Mouse (Mus musculus) liver, adult 2 months (tissue): ENCODE results near the gene Olfr348. TPM values are rescaled to one million over a fixed set of nuclear protein-coding genes. Genes with fewer than 3 reads are reported as not detected.

ENCODE experiments used
- DNase-seq: peaks from one replicate; pipeline ENCODE4 v3.0.0-alpha.2; 2011; ENCODE audit warnings: low read depth, low spot score; ENCODE audit errors: extremely low read depth
- H3K27ac ChIP-seq: fragments of 200-500 bp; replicated peaks from 2 replicates; pipeline ENCODE4 v1.5.1; 2012; ENCODE audit warnings: low read depth, mild to moderate bottlenecking, control low read depth, inconsistent platforms, low read length; ENCODE audit not compliant: insufficient read depth
- H3K27me3 ChIP-seq: fragments of 200-500 bp; 2 replicates; pipeline ENCODE4 v1.6.1; 2012; ENCODE audit warnings: mild to moderate bottlenecking, moderate library complexity, low read length, inconsistent platforms; ENCODE audit not compliant: control insufficient read depth, insufficient read depth
- H3K36me3 ChIP-seq: fragments of 200-500 bp; 2 replicates; pipeline ENCODE4 v1.6.1; 2012; ENCODE audit warnings: low read length, inconsistent platforms; ENCODE audit not compliant: control insufficient read depth, insufficient read depth
- H3K4me1 ChIP-seq: fragments of 200-500 bp; 2 replicates; pipeline ENCODE4 v1.6.1; 2011; ENCODE audit warnings: low read length; ENCODE audit not compliant: control insufficient read depth, insufficient read depth
- H3K4me3 ChIP-seq: fragments of 200-500 bp; 2 replicates; pipeline ENCODE4 v1.5.1; 2011; ENCODE audit warnings: low read depth, mild to moderate bottlenecking, control low read depth, low read length, moderate library complexity; ENCODE audit not compliant: insufficient read depth
- H3K79me2 ChIP-seq: fragments of 200-500 bp; 2 replicates; pipeline ENCODE4 v1.6.1; 2012; ENCODE audit warnings: inconsistent platforms, mild to moderate bottlenecking, low read length, moderate library complexity; ENCODE audit not compliant: control insufficient read depth, insufficient read depth
- H3K9ac ChIP-seq: fragments of 200-500 bp; 2 replicates; pipeline ENCODE4 v1.6.1; 2012; ENCODE audit warnings: low read depth, mild to moderate bottlenecking, control low read depth, inconsistent platforms, low read length
- CTCF ChIP-seq: fragments of 200-500 bp; IDR thresholded peaks from 2 replicates; pipeline ENCODE4 v1.5.1; 2011; ENCODE audit warnings: low read depth, low read length, control low read depth
- POLR2A ChIP-seq: fragments of 200-500 bp; IDR thresholded peaks from 2 replicates; pipeline ENCODE4 v1.6.1; 2011; ENCODE audit warnings: low read length, control low read depth; ENCODE audit not compliant: insufficient read depth; ENCODE audit errors: extremely low read depth
- WGBS: fragments of 180-500 bp; shearing (Covaris S2); methylation state at CpG from one replicate; pipeline ENCODE4 v1.1.7; 2018; 5-methylcytosine and 5-hydroxymethylcytosine counted together
- polyA plus RNA-seq: library from polyadenylated mRNA; depleted of rRNA; stranded (reverse); fragments of >200 nt; gene quantifications from 2 replicates; pipeline ENCODE4 v1.2.3, GENCODE M21; 2012; rRNA removed
- total RNA-seq: library from RNA; depleted of rRNA; stranded (reverse); fragments of >200 nt; gene quantifications from 2 replicates; pipeline ENCODE4 v1.2.3, GENCODE M21; 2014; rRNA removed

The Olfr348 gene
- total RNA-seq (not detected in 2 replicates), polyA plus RNA-seq (not detected in 2 replicates)

GRCm38 (mm10) chr2:36783976-36784375 is at the start of gene Olfr348:
Gene Olfr348, plus strand, starts transcription at chr2:36784276.
- no peak for TF ChIP-seq POLR2A
- no peak for TF ChIP-seq CTCF
- Histone ChIP-seq H3K9ac (no peak within 1 kb of the TSS), H3K27ac (no peak within 1 kb of the TSS), H3K4me3 (no peak within 1 kb of the TSS), H3K79me2 (no peaks in the 10 kb centered on the region), H3K4me1 (no peaks in the 10 kb centered on the region), H3K36me3 (no peaks in the 10 kb centered on the region), H3K27me3 (no peaks in the 10 kb centered on the region)
- 63% methylated on average over 2 of the region's 2 CpGs for WGBS
- no peak for DNase-seq

GRCm38 (mm10) chr2:36736226-36736625 is 47.9 kb upstream of the Olfr348 start:
- Histone ChIP-seq H3K79me2 (no peaks in the 10 kb centered on the region), H3K27ac (no peak overlapping the region), H3K27me3 (no peaks in the 10 kb centered on the region), H3K9ac (no peak overlapping the region), H3K4me3 (no peak overlapping the region), H3K36me3 (no peaks in the 10 kb centered on the region), H3K4me1 (no peaks in the 10 kb centered on the region)
- no peak for TF ChIP-seq POLR2A
- no peak for TF ChIP-seq CTCF
- DNase-seq, result peak; percentile 15
- WGBS, result 45% methylated on average over 3 of the region's 3 CpGs

DNA sequence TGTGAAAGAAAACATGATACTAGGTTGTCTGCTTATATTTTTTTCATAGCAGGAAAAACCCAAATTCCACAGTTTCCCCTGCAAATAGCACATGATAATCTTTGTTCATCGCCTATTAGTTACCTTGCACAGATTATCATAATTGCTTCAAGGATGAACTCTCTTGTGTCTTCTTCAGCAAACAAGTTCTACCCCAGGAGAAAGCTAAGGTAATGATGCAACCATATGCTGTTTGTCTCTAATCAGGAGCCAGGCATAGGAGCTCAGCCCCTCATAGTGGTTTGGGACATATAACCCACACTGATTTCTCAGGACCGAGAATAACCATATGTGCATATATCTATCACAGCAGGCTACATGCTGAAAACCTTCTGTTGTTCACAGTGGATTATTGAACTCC is 6.2 kb downstream of the Olfr348 start, which contains the start of gene Olfr50:
Gene Olfr50, plus strand, starts transcription at position 301 of the 400 bp plus-strand sequence.
- no peaks in the 10 kb centered on the region for H3K4me1 ChIP-seq
- H3K27me3 ChIP-seq, result no peaks in the 10 kb centered on the region
- no peak for TF ChIP-seq POLR2A
- DNase-seq, result no peak
- no peaks in the 10 kb centered on the region for H3K79me2 ChIP-seq
- H3K36me3 ChIP-seq, result no peaks in the 10 kb centered on the region
- no peak within 1 kb of the TSS for H3K4me3 ChIP-seq
- no peak within 1 kb of the TSS for H3K27ac ChIP-seq
- H3K9ac ChIP-seq, result no peak within 1 kb of the TSS
- WGBS, result 72% methylated on average over 2 of the region's 2 CpGs

DNA sequence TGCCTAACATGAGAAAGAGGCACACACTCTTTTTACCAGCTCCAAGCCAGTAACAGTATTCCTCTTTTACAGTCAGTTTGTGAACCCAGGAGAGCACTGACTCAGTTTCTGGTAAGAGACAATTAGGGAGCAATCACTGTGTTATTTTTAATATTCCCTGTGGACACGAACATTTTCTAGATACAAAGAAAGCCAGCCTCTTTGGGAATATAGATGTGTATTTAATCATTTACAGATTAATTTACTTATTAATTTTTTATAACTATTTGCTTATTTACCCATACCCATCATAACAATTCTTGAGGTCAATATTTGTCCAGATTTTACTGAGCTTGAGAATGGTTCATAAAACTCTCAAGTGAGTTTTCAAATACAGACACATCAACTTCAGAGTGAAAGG is 32.9 kb downstream of the Olfr348 start, which contains the start of gene Olfr3:
Gene Olfr3, minus strand, starts transcription at position 101 of the 400 bp plus-strand sequence.
- WGBS, result 80% methylated on average over 1 of the region's 1 CpGs
- no peak within 1 kb of the TSS for H3K4me3 ChIP-seq
- H3K4me1 ChIP-seq, result no peaks in the 10 kb centered on the region
- no peaks in the 10 kb centered on the region for H3K79me2 ChIP-seq
- no peaks in the 10 kb centered on the region for H3K27me3 ChIP-seq
- no peak within 1 kb of the TSS for H3K9ac ChIP-seq
- no peak within 1 kb of the TSS for H3K27ac ChIP-seq
- H3K36me3 ChIP-seq, result no peaks in the 10 kb centered on the region
- TF ChIP-seq CTCF (no peak), POLR2A (no peak)
- no peak for DNase-seq

Other genes starting within 250 kb of the Olfr348 start
- gene Olfr344, start 217.6 kb upstream of the Olfr348 start, total RNA-seq, result not detected in 2 replicates
- gene Olfr344, start 217.6 kb upstream of the Olfr348 start, polyA plus RNA-seq, result not detected in 2 replicates
- not detected in 2 replicates for gene Olfr345, start 144.2 kb upstream of the Olfr348 start, total RNA-seq
- not detected in 2 replicates for gene Olfr345, start 144.2 kb upstream of the Olfr348 start, polyA plus RNA-seq
- gene Olfr346, start 98.5 kb upstream of the Olfr348 start, total RNA-seq, result not detected in 2 replicates
- gene Olfr346, start 98.5 kb upstream of the Olfr348 start, polyA plus RNA-seq, result not detected in 2 replicates
- gene Olfr347, start 52.4 kb upstream of the Olfr348 start, total RNA-seq, result not detected in 2 replicates
- gene Olfr347, start 52.4 kb upstream of the Olfr348 start, polyA plus RNA-seq, result not detected in 2 replicates
- not detected in 2 replicates for gene Olfr50, start 6.3 kb downstream of the Olfr348 start, total RNA-seq
- gene Olfr50, start 6.3 kb downstream of the Olfr348 start, polyA plus RNA-seq, result not detected in 2 replicates
- gene Olfr3, start 32.8 kb downstream of the Olfr348 start, total RNA-seq, result not detected in 2 replicates
- gene Olfr3, start 32.8 kb downstream of the Olfr348 start, polyA plus RNA-seq, result not detected in 2 replicates
- not detected in 2 replicates for gene Olfr350, start 62.0 kb downstream of the Olfr348 start, total RNA-seq
- not detected in 2 replicates for gene Olfr350, start 62.0 kb downstream of the Olfr348 start, polyA plus RNA-seq
- gene Olfr351, start 78.4 kb downstream of the Olfr348 start, total RNA-seq, result not detected in 2 replicates
- not detected in 2 replicates for gene Olfr351, start 78.4 kb downstream of the Olfr348 start, polyA plus RNA-seq
- not detected in 2 replicates for gene Olfr352, start 84.2 kb downstream of the Olfr348 start, total RNA-seq
- gene Olfr352, start 84.2 kb downstream of the Olfr348 start, polyA plus RNA-seq, result not detected in 2 replicates
- not detected in 2 replicates for gene Olfr353, start 108.7 kb downstream of the Olfr348 start, total RNA-seq
- not detected in 2 replicates for gene Olfr353, start 108.7 kb downstream of the Olfr348 start, polyA plus RNA-seq
- gene Olfr354, start 121.4 kb downstream of the Olfr348 start, total RNA-seq, result not detected in 2 replicates
- not detected in 2 replicates for gene Olfr354, start 121.4 kb downstream of the Olfr348 start, polyA plus RNA-seq
- not detected in 2 replicates for gene Olfr355, start 144.6 kb downstream of the Olfr348 start, total RNA-seq
- gene Olfr355, start 144.6 kb downstream of the Olfr348 start, polyA plus RNA-seq, result not detected in 2 replicates
- not detected in 2 replicates for gene Olfr356, start 152.8 kb downstream of the Olfr348 start, total RNA-seq
- not detected in 2 replicates for gene Olfr356, start 152.8 kb downstream of the Olfr348 start, polyA plus RNA-seq
- gene Olfr357, start 209.6 kb downstream of the Olfr348 start, total RNA-seq, result not detected in 2 replicates
- not detected in 2 replicates for gene Olfr357, start 209.6 kb downstream of the Olfr348 start, polyA plus RNA-seq
- gene Olfr358, start 225.1 kb downstream of the Olfr348 start, total RNA-seq, result not detected in 2 replicates
- not detected in 2 replicates for gene Olfr358, start 225.1 kb downstream of the Olfr348 start, polyA plus RNA-seq